Mouse (Mus musculus) T-helper 17 cell (primary cell): Measurements from ENCODE around the gene Gpank1.

Experiments
- in situ Hi-C, 2 experiments: fragments of 300-600 bp; cut with MboI, MseI; formaldehyde crosslinking; loops; 1 replicate in 1 of 2; 2 replicates in 1 of 2; pipeline ENCODE4 v1.15.1; 2025; ENCODE audit warnings: high pct_unique_total_duplicates in 2 of 2

Gene Gpank1

DNA sequence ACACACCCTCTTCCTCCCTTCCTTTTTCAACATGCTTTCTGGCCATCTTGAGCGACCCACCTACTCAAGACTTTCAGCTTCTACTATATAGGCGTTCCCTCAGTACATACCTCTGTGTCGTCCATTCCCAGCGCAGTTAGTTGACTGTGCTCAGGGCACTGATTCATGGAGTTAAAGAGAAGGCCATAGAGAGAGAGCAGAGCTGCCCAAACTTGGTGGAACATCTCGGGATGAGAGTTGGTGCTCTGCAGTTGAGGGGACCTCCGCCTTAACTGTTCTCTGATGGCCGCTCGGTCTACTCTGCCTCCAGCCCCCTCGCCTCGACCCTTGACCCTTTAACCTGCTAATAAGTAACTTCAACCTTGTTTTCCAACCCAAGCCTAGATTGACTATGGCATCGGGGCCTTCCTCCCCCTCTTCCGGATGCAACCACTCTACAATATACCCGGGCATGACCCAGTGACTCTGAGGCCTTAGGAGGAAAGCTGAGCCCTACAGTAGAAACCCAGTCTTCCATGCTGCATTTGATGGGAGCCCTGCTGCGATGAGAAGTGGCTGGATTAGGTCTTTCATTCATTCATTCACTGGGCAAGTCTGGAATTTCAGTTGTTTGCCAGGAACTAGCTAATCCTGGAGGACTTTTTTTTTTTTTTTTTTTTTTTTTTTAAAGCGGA, 10.4 kb downstream of the Gpank1 start, which contains the start of gene Apom:
Gene Apom (minus strand): TSS at position 551 of the 674 bp plus-strand sequence.
- in situ Hi-C loops = no loop called here

DNA sequence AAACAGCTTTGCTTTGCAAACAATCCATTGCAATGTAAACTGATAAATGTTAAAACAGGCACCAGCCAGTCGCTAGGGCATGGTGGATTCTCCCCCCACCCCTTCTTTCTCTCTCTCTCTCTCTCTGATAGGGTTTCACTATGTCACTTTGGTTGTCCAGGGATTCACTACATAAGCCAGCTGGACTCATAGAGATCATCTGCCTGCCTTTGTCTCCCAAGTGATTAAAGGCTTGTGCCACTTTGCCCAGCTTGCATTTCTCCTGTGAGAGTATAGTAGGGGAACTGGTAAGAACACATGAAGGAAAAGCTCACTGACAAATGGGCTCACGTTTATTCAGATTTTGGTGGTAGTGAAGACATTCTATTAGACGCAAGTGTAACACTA, 10.9 kb downstream of the Gpank1 start:
- in situ Hi-C loops = no loop called here

DNA sequence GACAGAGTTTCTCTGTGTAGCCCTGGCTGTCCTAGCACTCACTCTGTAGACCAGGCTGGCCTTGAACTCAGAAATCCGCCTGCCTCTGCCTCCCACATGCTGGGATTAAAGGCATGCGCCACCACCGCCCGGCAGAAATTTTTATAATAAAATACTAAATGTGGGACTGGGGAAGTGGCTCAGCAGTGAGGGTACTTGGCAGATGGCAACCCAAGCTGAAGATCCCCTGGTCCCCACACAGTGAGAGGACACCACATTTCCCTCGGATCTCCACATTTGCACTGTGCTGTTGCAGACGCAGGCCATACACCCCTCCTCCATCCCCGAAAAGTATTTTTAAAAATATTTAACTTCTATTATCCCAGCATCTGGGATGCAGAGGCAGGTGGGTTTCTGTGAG, 12.3 kb downstream of the Gpank1 start:
- in situ Hi-C loops = no loop called here

DNA sequence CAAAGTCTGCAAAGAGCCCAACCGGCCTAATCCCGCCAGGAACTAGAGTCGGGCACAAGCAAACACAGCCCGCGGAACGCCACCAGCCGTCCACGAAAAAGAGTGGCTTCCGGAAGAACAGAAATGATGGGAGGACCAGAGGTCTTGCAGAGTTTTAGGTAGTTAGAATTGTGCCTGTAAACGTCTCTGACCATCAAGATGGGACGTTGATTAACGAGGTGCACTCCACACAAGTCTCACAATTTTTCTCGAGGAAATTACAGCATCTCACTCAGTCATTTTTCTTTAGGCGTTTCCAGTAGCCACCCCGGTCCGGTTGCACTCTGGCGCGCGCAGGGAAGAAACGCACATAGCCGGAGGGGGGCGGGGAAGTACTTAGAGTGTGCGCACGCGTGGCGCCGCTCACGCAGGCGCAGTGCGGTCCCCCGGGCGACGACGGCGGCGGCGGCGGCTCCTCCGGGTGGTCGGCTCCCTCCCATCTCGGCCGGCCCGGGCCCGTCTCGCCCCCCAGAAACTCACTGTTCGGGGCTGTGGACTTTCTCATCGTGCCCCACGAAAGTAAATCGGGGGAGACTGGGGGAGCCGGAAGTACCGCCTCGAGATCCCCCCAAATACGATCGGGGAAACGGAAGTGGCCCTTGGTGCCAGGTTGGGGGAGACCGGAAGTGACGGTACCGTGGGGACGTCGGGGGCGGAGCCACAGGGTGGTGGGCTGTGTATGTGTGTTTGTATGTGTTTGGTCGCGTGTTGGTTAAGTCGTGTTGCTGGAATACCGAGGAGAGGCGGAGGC, 13.7 kb downstream of the Gpank1 start, which contains the start of gene Bag6:
Gene Bag6 (plus strand): TSS at position 378 of the 790 bp plus-strand sequence.
- in situ Hi-C loops = no loop called here

DNA sequence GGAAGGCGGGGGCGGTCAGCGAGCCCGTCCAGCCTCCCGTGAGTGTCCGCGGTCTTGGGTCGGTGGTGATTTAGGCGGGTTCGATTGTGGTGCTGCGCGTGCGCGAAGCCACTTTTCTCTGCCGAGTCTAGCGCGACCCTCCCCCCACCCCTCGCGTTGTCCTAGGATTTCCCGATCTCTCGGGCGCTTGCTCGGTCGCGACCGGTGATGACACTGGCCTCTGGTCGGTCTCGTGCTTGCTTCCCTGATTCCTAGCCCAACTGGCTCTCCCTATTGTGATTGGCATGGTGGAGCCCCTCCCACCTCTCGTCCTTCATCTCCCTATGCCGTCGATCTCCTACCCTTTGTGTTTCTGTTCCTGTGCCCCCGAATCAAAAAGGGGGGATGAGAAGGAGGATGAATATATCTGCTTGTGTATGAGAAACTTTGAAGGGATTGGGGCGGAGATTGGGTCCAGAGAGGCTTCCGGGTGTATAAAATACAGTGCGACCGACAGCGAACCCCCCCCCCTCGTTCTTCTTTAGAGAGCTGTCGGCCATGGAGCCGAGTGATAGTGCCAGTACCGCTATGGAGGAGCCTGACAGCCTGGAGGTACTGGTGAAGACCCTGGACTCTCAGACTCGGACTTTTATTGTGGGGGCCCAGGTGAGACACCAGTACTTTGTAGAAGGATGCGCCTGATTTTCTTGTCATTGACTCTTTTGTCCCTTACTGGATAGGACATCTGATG, 14.5 kb downstream of the Gpank1 start:
- in situ Hi-C loops = no loop called here

DNA sequence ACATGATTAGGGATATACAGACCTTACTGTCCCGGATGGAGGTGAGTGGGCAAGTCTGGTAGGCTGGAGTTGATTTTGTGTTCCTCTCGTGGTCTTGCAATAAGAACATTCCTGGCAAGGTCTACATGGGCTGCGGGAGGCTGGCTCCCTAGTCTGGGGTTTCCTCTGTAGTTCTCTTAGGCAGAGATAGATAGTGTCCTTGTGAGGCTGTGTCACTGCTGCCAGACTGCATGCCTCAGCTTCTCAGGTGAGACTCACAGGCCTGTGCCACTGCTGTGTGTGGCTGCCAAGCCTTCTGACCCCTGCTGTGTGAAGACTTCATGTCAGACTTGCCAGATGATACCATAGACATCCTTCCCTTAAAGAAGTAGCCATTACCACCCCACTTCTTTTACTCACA, 18.0 kb downstream of the Gpank1 start:
- in situ Hi-C loops = no loop called here

DNA sequence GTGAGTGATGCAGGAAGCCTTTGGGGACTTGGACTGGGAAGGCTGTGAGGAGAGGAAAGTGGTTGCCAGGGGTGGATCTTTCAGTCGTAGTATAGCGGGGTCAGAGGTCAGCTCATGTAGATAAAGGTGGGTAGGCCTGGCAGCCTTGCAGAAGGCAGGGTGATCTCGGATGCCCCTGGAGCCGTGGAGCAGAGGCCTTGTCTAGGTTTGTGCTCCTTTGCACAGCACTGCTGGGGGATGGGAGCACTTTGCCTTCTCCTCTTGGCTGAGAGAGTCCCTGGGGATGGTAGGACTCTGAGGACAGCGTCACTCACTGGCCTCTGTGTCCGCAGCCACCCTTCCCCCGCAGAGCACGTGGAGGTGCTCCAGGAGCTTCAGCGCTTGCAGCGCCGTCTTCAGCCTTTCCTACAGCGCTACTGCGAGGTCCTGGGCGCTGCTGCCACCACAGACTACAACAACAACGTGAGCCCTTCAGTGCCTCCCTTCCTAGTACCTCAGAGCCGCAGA, 19.3 kb downstream of the Gpank1 start:
- in situ Hi-C loops = no loop called here

DNA sequence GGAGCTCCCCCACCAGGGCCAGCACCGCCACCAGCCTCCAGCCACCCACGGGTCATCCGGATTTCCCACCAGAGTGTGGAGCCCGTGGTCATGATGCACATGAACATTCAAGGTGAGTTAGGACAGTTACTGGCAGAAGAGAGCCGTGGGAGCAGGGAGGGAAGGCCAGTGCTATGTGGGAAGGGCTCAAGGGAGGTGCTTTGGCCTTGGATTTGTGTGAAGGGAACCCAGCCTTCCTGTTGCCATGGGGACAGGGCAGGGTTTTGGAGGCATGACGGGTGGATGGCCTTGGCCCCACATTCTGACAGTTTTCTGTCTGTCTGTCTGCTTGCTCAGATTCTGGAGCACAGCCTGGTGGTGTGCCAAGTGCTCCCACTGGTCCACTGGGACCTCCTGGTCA, 20.7 kb downstream of the Gpank1 start:
- in situ Hi-C loops = no loop called here

DNA sequence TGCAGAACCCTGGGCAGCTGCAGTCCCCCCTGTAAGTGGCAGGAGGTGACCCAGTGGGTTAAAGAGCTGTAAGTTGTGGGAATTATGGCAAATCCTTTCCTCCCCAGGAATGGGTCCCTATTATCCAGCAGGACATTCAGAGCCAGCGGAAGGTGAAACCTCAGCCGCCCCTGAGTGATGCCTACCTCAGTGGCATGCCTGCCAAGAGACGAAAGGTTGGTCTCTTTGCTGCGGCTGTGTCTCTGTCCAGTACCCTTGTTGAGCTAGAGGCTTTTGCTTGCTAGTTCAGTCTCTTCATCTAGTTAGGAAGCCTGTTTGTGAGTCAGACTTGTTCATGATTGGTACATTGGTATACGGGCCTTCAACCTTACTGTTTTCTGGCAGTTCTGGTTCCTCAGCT, 24.9 kb downstream of the Gpank1 start:
- in situ Hi-C loops = no loop called here

DNA sequence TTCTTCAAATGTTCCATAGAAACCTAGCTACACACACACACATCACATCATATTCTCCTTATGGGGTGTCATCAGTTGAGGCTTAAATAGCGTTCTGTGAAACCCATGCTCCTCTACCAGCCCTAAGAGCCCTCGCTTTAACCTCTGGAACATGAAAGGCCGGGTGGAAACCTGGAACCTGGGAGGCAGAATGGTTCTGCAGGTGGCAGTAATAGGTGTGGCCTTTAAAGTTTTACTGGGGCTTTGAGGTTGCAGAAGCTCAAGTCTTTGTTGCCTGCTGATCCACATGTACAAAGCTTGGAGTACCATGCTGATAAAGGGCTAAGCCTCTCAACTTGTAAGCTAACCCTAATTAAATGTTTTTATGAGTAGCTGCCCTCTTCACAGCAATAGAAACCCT, 26.1 kb downstream of the Gpank1 start:
- in situ Hi-C loops = no loop called here

DNA sequence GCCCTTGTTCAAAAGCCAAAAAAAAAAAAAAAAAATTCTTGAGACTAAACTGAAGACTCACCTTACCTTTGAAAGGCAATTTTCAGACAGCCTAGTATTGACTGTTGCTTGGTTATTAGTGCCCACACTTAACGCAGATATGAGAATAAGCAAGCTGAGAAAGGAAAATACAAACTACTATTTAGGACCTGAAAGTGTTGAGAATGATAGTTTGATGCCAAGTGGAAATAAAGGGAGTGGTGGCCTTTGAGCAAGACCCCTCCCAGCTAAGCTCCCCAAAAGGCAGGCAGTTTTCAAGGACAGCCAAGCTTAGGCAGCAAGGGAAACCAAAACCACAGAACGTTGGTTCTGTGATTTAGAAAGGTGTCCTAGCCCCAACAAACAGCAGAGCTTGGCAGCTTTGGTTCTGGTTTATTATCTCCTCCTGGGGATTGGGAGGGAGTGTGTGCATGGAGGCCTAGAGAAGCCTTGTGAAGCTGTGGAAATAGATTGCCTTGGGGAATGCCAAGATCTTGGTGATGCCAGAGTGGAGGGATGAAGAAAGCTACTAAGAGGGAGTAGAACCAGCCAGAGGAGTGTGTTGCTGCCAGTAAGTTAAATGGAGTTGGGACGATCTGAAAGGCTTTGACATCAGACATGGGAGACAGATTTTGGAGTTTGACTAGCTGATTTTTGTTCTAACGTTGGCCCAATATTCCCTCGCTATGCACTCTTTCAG, 26.8 kb downstream of the Gpank1 start:
- in situ Hi-C loops = no loop called here

DNA sequence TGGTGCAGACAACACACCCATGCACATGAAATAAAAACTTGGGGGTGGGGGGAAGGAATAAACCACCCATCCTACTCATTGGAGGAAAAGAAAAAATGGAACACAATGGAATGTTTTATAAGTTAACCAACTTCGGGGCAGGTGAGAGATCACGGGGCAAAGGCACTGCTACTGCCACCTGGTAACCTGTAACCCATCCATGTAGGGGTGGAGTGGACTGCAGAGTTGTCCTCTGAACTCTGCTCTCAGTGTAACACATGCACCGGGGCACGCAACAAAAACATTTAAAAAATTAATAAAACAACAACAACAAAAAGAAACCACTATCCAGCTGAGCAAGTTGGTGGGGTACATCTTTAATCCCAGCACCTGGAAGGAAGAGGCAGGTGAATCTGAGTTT, 30.9 kb downstream of the Gpank1 start:
- in situ Hi-C loops = no loop called here

DNA sequence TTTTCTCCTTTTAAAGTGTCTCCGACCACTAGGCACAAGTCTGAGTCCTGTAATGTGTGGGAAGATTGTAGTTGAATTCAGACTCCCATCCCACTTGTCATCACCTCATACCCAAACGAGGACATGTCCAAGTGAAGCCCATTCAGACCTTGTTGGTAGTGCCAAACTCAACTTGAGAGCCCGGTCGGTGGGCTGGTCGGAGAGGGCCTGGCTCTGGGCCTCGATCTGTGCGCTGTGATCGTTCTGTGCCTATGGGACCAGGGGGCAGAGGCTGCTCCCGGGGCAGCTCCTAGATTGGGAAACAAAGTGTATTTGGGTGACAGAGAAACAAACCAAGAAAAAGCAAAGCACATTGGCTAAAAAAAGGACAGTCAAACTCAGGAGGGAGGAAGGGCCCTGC, 31.8 kb downstream of the Gpank1 start:
- in situ Hi-C loops = no loop called here

DNA sequence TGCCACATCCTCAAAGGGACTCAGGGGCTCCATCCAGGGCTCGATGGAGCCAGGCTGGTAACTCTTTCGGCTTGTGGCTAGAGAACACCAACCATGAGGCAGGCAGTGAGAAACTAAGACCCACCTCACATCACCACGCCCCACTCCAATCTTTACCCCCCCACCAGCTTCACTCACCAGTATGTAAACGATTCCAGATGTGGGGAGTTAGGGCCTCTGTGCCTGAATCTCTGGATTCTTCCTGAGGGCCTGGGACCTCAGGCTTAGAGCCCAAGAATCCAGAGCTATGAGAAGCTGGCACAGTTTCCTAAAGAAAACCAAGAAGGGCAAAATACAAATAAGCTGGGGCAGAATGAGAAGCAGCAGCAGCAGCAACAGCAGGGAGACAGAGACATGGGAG, 32.7 kb downstream of the Gpank1 start:
- in situ Hi-C loops = no loop called here

DNA sequence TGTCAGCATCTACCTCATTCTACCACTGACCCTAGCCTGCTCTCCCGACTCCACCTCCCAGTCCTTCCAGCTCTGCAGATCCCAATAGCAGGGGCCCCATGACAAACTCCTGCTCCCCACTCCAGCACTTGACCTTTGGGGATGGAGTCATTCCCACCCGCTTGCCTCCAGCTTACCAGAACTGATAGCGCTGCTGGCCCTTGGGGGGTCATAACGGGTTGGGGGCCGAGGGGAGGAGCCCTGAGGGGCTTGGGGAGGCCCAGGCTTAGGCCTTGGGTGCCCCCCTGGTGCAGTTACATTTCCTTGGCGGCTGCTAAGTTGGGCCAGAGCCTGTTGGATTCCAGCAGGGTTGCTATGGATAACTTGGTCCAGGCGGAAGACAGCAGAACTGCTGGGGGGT, 33.4 kb downstream of the Gpank1 start:
- in situ Hi-C loops = no loop called here

DNA sequence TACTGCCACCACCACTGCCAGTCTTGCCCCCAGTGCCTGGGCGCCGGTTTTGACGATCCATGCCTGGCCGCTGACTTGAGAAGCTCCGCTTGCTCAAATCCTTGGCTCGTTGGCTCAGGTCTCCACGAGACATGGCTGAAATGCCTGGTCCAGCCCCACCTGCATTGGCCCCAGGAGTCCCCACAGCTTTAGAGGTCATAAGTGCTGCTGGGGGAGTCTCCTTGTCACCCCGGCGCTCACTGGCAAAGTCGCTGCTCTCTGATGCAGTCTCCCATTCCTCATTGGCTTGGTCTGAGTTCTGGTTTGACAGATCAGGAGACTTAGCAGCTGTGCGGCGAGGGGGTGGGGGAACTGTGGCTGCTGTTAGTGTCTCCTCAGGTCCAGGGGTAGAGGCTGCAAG, 34.2 kb downstream of the Gpank1 start:
- in situ Hi-C loops = no loop called here

DNA sequence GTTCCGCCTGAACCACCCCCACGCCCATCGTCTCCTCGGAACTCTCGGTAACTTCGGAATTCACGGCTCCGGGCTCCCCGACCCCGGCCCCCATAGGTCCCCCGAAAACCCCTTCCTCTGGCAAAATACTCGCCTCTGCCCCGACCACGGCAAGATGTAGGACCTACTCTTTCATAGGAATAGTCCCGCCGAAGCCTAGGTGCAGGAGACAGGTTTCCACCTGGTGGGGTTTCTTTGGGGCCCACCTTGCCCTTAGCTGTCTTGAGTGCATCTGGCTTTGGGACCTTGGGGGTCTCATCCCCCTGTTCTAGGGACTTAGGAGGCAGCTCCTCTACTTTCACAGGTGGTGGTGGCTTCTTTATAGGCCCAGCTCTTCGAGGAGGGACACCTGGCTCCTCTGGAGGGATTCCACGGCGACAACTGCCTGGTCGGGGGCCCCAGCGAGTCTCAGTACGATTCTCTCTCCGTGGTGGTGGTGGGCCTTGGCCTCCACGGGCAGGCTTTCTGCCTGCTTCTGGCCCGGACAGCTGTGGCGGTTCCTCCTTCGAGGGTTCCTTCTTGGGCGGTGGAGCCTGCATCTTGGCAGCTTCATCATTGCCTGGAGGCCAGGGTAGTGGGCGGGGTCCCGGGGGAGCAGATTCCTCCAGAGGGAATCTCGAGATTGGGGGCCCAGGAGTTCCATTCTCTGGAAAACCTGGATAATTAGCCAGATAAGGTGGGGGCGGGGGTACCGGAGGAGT, 35.4 kb downstream of the Gpank1 start:
- in situ Hi-C loops = no loop called here

DNA sequence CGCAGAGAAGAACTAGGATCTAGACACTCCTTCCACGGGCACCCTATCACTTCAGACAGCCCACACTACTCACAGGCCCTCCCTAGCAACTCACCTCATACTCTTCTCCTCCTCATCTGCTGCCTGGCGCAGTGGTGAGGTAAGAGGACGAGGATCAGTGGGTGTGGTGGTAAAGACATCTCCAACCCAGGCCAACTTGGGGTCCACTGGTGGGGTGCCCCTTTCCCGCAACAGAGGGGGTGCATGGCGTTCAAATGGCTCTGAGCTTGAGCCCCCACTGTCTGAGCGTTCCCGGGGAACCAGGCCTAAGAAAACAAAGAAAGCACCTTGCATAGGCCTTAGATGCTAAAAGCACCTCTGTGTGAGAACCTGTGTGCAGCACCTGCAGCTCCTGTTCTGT, 36.0 kb downstream of the Gpank1 start:
- in situ Hi-C loops = no loop called here

DNA sequence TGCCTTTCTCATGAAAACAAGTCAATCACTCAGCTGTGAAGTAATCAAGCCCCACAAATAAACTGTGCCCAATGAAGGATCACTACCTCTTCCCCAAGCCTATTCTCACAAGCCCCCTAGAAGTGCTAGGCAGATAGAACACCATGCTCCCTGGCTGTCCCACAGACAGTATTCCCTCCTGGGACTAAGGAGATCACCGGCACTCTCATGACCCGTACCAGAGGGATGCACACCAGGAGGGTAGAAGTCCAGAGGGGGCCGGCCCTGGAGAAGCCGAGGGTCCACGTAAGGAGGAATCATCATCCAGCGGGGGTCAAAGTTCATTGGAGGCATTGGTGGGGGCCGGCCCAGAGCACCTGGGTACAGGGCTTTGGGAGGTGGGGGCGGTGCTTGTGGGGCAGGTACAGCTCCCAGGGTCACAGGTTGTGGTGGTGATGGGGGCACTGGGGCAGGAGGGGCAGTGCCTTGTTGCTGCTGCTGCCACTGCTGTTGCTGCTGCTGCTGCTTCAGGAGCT, 36.5 kb downstream of the Gpank1 start:
- in situ Hi-C loops = no loop called here

DNA sequence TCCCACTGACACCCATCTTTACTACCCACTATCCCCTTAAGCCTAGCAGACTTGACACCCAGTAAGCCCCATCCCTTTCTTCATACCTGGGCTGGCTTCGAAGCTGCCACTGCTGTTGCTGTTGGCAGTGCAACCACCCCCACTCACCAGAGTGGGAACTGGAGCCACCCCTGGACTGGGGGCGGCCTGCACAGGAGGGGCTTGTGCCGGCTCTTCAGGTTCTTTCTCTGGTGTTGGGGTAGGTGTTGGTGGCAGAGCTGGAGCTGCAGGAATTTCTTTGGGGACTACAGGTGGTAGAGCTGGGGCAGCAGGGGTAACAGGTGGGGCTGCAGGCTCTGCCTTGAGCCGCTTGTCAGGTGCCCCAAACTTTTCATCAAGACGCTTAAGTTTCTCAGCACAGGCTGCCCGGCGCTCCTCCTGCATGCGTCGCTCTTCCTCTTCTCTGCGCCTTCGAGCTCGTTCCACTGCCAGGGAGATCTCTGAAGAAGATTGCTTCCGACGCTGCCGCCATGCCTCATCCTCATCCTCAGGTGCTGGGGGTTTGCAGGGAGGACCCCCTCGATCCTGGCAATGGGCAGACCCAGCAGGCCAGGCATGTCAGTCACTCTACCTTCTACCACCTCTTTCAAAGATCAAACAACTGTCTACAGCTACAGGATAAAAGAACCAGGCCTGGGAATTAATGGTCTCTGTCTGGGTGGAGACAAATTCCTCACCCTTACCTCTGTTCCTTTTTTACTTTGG, 37.8 kb downstream of the Gpank1 start:
- in situ Hi-C loops = no loop called here
